Mouse (Mus musculus): ENCODE results near the gene Olfr1120. TPM values are rescaled to one million over a fixed set of nuclear protein-coding genes. Genes with fewer than 3 reads are reported as not detected.
A peak's percentile ranks its signal among the peaks of the same experiment; 100 is the strongest.
"Not testable (repeated sequence)": the region's sequence is repeated elsewhere in the genome, so short reads cannot be mapped to it uniquely, and the experiment has no call there.

Olfr1120 gene
- polyA plus RNA-seq (2012; rRNA removed), result not detected in 2 replicates

DNA sequence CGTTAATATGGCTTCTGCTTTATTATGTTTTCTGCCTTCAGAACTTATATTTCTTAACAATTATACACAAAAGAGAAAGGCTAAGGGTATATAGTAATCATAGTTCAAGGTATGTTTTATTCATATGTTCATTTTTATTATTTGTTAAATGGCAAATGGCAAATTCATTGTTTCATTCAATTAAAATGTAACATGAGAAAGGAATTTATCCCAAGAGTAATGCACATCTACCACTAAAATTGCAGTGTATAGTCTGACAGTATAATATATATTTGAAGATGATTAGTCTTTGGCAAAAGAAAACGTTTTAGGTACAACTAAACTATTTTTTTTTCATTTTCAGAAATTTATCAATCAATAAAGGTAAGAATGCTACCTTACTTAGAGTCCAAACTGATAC is at the start of gene Olfr1120:
Olfr1120 (plus strand) TSS at position 301 of the 400 bp plus-strand sequence.
- DNase-seq (ENCODE audit: extremely low spot score in 1 of 2, low spot score in 1 of 2), result no peak

DNA sequence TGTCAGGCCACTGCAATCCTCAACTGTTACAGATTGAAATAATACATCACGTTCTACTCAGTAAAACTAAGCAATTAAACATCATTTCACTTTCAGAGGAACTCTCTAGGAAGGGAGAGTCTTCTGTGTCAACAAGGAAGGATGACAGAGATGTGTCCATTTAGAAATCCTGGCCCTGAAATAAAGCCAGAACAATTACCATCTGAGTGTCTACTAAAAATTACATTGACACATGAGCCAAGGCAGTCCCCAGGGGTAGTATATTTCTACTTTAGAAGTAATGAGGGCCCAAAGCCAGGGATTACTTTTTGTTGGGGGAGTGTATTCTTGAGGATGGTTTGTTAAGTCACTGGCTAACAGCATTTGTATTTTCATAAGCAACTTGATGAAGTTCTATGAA is 47.3 kb upstream of the Olfr1120 start, which contains the start of gene Olfr1118:
Olfr1118 (plus strand) TSS at position 301 of the 400 bp plus-strand sequence.
- DNase-seq (ENCODE audit: extremely low spot score in 1 of 2, low spot score in 1 of 2), result no peak

GRCm38 (mm10) chr2:87360121-87360520 is 5.5 kb downstream of the Olfr1120 start:
- not testable (repeated sequence) for DNase-seq (ENCODE audit: extremely low spot score in 1 of 2, low spot score in 1 of 2)

- DNase-seq (ENCODE audit: extremely low spot score in 1 of 2, low spot score in 1 of 2), result no peak
These were observed 15.0 kb downstream of the Olfr1120 start, which contains the start of gene Olfr1121 for GRCm38 (mm10) chr2:87369595-87369994. Olfr1121 (plus strand) TSS chr2:87369895.

DNA sequence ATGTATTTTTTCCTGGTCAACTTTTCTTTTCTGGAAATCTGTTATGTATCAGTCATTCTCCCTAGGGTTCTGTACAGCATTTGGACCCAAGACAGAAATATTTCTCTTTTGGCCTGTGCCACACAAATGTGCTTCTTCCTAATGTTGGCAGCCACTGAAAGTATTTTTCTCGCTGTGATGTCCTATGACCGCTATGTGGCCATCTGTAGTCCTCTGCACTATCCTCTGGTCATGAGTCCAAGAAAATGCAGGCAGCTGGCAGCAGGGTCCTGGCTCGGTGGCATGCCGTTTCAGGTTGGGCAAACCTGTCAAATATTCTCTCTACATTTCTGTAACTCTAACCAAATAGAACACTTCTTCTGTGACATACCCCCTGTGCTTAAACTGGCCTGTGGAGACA is 17.1 kb downstream of the Olfr1120 start:
- no peak for DNase-seq (ENCODE audit: extremely low spot score in 1 of 2, low spot score in 1 of 2)

DNA sequence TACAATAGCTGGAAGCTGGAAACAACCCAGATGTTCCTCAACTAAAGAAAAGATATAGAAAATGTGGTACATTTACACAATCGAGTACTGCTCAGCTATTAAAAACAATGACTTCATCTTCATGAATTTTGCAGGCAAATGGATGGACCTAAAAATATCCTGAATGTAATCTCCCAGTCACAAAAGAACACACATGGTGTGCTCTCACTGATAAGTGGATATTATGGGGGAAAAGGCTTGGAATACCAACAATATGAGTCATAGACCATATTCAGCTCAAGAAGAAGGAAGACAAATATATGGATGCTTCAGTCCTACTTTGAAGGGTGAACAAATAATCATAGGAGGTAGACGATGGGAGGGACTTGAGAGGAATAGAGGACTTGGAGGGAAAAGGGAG is 29.3 kb downstream of the Olfr1120 start:
- DNase-seq (ENCODE audit: extremely low spot score in 1 of 2, low spot score in 1 of 2), result no peak

DNA sequence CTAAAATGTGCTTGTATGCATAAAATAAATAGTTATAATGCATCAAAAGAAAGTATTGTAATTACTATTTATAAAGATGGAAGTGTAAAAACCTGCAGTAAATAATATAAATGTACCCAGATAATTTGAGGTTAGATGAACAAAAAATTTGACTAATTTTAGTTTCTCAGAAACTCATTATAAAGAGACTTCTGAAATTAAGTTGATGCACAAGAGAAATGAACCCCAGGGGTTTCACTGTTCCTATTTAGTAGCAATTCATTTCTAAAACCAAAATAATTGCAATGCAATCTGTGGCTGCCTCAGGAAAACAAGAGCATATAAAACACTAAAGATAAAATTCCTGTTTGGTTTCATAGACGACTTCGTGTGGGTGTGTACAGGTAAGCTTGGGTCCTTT is 30.9 kb downstream of the Olfr1120 start, which contains the start of gene Olfr1122:
Olfr1122 (plus strand) TSS at position 301 of the 400 bp plus-strand sequence.
- DNase-seq (ENCODE audit: extremely low spot score in 1 of 2, low spot score in 1 of 2), result no peak

DNA sequence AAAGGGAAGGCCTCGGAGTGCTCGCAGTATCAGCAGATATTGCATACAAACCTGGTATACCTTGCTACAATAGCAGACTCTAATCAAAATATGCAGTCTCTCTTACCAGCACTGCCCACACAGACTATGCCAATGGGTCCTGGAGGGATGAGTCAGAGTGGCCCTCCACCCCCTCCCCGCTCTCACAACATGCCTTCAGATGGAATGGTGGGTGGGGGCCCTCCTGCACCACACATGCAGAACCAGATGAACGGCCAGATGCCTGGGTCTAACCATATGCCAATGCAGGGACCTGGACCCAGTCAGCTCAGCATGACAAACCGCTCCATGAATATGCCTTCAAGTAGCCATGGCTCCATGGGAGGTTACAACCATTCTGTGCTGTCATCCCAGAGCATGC is 39.0 kb downstream of the Olfr1120 start:
- not testable (repeated sequence) for DNase-seq (ENCODE audit: extremely low spot score in 1 of 2, low spot score in 1 of 2)

- DNase-seq (ENCODE audit: extremely low spot score in 1 of 2, low spot score in 1 of 2), result peak in 1 of 2 experiments; percentile 51
These were observed 40.1 kb downstream of the Olfr1120 start for GRCm38 (mm10) chr2:87394686-87395085.

Other genes with a start within 250 kb of the Olfr1120 start
- not detected in 2 replicates for gene Olfr259, start 240.2 kb upstream of the Olfr1120 start, polyA plus RNA-seq (2012; rRNA removed)
- 0.04 TPM in 1 of 2 replicates, not detected in the other for gene Olfr1110, start 214.5 kb upstream of the Olfr1120 start, polyA plus RNA-seq (2012; rRNA removed)
- not detected in 2 replicates for gene Olfr1111, start 202.2 kb upstream of the Olfr1120 start, polyA plus RNA-seq (2012; rRNA removed)
- gene Olfr1112, start 167.0 kb upstream of the Olfr1120 start, polyA plus RNA-seq (2012; rRNA removed), result not detected in 2 replicates
- gene Olfr1113, start 145.8 kb upstream of the Olfr1120 start, polyA plus RNA-seq (2012; rRNA removed), result not detected in 2 replicates
- not detected in 2 replicates for gene Olfr1115, start 106.8 kb upstream of the Olfr1120 start, polyA plus RNA-seq (2012; rRNA removed)
- gene Olfr1116, start 87.3 kb upstream of the Olfr1120 start, polyA plus RNA-seq (2012; rRNA removed), result not detected in 2 replicates
- not detected in 2 replicates for gene Olfr1118, start 47.2 kb upstream of the Olfr1120 start, polyA plus RNA-seq (2012; rRNA removed)
- not detected in 2 replicates for gene Olfr1121, start 15.1 kb downstream of the Olfr1120 start, polyA plus RNA-seq (2012; rRNA removed)
- not detected in 2 replicates for gene Olfr1122, start 31.0 kb downstream of the Olfr1120 start, polyA plus RNA-seq (2012; rRNA removed)
- not detected in 2 replicates for gene Olfr1123, start 61.8 kb downstream of the Olfr1120 start, polyA plus RNA-seq (2012; rRNA removed)
- gene Olfr1124, start 75.5 kb downstream of the Olfr1120 start, polyA plus RNA-seq (2012; rRNA removed), result not detected in 2 replicates
- not detected in 2 replicates for gene Olfr1126, start 99.1 kb downstream of the Olfr1120 start, polyA plus RNA-seq (2012; rRNA removed)
- gene Pramel7, start 142.3 kb downstream of the Olfr1120 start, polyA plus RNA-seq (2012; rRNA removed), result not detected in 2 replicates
- not detected in 2 replicates for gene Pramel6, start 151.8 kb downstream of the Olfr1120 start, polyA plus RNA-seq (2012; rRNA removed)
- not detected in 2 replicates for gene Olfr153, start 177.0 kb downstream of the Olfr1120 start, polyA plus RNA-seq (2012; rRNA removed)
- not detected in 2 replicates for gene Olfr1128, start 190.7 kb downstream of the Olfr1120 start, polyA plus RNA-seq (2012; rRNA removed)
- gene Olfr1129, start 219.1 kb downstream of the Olfr1120 start, polyA plus RNA-seq (2012; rRNA removed), result not detected in 2 replicates

All from frontal cortex, adult 2 months (tissue).